Mouse (Mus musculus): Measurements from ENCODE around the gene Mpc1.
A peak's percentile ranks its signal among the peaks of the same experiment; 100 is the strongest.

The Mpc1 gene

GRCm38 (mm10) chr17:8282821-8283525 lies at the start of gene Mpc1:
TSS of gene Mpc1 (plus strand) at chr17:8282904.
- peak; percentile 93 to 96 for DNase-seq (ENCODE audit: low spot score in 2 of 2)

- no peak for DNase-seq (ENCODE audit: low spot score in 2 of 2)
These were observed 49.0 kb upstream of the Mpc1 start for GRCm38 (mm10) chr17:8233618-8234214.

GRCm38 (mm10) chr17:8234537-8234936 lies 48.2 kb upstream of the Mpc1 start:
- DNase-seq (ENCODE audit: low spot score in 2 of 2) = no peak

GRCm38 (mm10) chr17:8235743-8236142 lies 47.0 kb upstream of the Mpc1 start, which contains the start of gene Ccr6:
TSS of gene Ccr6 (plus strand) at chr17:8236043.
- no peak for DNase-seq (ENCODE audit: low spot score in 2 of 2)

GRCm38 (mm10) chr17:8238012-8238710 lies 44.5 kb upstream of the Mpc1 start:
- DNase-seq (ENCODE audit: low spot score in 2 of 2) = peak in 1 of 2 experiments; percentile 28

GRCm38 (mm10) chr17:8239561-8239960 lies 43.1 kb upstream of the Mpc1 start:
- DNase-seq (ENCODE audit: low spot score in 2 of 2) = no peak

- DNase-seq (ENCODE audit: low spot score in 2 of 2) = no peak
These were observed 42.2 kb upstream of the Mpc1 start for GRCm38 (mm10) chr17:8240517-8240916.

GRCm38 (mm10) chr17:8241645-8242044 lies 41.1 kb upstream of the Mpc1 start:
- DNase-seq (ENCODE audit: low spot score in 2 of 2) = no peak

GRCm38 (mm10) chr17:8242186-8242585 lies 40.5 kb upstream of the Mpc1 start:
- DNase-seq (ENCODE audit: low spot score in 2 of 2) = no peak

- no peak for DNase-seq (ENCODE audit: low spot score in 2 of 2)
These were observed 38.6 kb upstream of the Mpc1 start for GRCm38 (mm10) chr17:8244124-8244523.

- DNase-seq (ENCODE audit: low spot score in 2 of 2) = no peak
These were observed 36.5 kb upstream of the Mpc1 start for GRCm38 (mm10) chr17:8246102-8246754.

GRCm38 (mm10) chr17:8251704-8252103 lies 31.0 kb upstream of the Mpc1 start:
- no peak for DNase-seq (ENCODE audit: low spot score in 2 of 2)

- DNase-seq (ENCODE audit: low spot score in 2 of 2) = no peak
These were observed 28.4 kb upstream of the Mpc1 start for GRCm38 (mm10) chr17:8254268-8254667.

GRCm38 (mm10) chr17:8254914-8255313 lies 27.8 kb upstream of the Mpc1 start:
- DNase-seq (ENCODE audit: low spot score in 2 of 2) = no peak

- DNase-seq (ENCODE audit: low spot score in 2 of 2) = no peak
These were observed 27.1 kb upstream of the Mpc1 start for GRCm38 (mm10) chr17:8255583-8255982.

GRCm38 (mm10) chr17:8256982-8257381 lies 25.7 kb upstream of the Mpc1 start:
- DNase-seq (ENCODE audit: low spot score in 2 of 2) = no peak

GRCm38 (mm10) chr17:8264638-8265037 lies 18.1 kb upstream of the Mpc1 start:
- peak; percentile 61 to 81 for DNase-seq (ENCODE audit: low spot score in 2 of 2)

GRCm38 (mm10) chr17:8272054-8272749 lies 10.5 kb upstream of the Mpc1 start:
- DNase-seq (ENCODE audit: low spot score in 2 of 2) = no peak

- no peak for DNase-seq (ENCODE audit: low spot score in 2 of 2)
These were observed 9.8 kb upstream of the Mpc1 start for GRCm38 (mm10) chr17:8272951-8273350.

- DNase-seq (ENCODE audit: low spot score in 2 of 2) = no peak
These were observed 6.6 kb upstream of the Mpc1 start for GRCm38 (mm10) chr17:8276071-8276470.

- no peak for DNase-seq (ENCODE audit: low spot score in 2 of 2)
These were observed 6.0 kb upstream of the Mpc1 start for GRCm38 (mm10) chr17:8276680-8277079.

- DNase-seq (ENCODE audit: low spot score in 2 of 2) = no peak
These were observed 5.4 kb upstream of the Mpc1 start for GRCm38 (mm10) chr17:8277266-8277665.
